Mouse (Mus musculus) cerebellum, adult 9-10 months (tissue): ENCODE measurements at regions not wholly inside any gene's neighbourhood (a gene's known extent, or its start where the extent isn't known, plus 50 kb on each side); places are given as distances from the start of the nearest gene placed in this dataset.
"Not testable (repeated sequence)": the region's sequence is repeated elsewhere in the genome, so short reads cannot be mapped to it uniquely, and the experiment has no call there.

Experiments
- DNase-seq: peaks from one replicate; pipeline ENCODE4 v3.0.0; 2022

DNA sequence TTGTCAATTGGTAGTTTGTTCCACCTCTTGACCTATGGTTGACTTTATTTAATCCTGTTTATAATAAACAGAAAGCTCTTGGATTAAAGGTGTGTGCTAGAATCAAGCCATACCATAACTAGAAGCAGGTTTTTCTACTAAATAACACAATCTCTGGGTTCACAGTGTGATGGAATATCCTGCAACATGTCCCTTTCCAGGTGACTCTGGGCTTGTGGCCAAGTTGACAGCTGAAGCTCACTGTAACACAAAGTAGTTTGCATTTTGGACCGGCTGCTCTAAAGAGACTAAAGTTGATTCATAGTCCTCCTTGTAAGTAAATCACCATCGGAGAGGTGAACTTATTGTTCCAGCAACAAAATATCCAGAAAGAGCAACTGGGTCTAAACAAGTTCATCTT lies 149.3 kb upstream of the Kctd3 start:
- peak; percentile 65 for DNase-seq

DNA sequence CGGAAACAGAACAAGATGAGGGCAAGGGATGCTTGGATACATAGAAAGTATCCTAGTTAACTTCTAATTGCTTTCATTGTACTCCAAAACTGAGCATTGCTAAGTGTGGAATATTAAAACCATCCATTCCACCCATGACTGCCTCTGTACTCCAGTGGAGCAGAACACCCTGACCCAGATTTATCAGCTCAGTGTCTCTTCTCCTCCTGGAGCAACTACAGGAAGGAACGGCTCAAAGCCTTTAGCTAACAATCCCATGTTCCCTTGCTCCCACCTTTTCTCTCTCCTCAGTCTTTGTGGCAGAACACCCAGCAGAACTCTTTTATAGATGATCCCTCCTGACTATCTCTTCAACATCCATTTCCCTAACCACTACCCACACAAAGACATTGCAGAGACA lies 146.7 kb upstream of the Kctd3 start:
- DNase-seq: no peak

DNA sequence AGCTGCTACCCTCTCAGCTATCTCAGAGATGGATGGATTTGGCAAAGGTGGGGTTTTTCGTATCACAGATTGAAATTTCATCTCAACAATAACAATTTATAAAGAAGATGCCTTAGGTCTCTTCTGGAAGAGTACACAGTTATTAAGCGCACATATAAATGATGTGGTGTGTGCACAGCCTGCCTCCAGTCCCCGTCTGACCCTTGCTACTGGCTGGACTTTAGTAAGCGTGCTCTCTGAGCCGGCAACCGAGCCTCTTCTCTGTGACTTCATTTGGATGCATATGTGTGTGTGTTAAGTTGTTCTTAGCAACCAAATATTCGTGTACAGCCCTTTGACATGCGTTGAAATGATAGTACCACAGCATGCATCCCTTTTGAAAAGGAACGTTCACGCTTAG lies 145.5 kb upstream of the Kctd3 start:
- DNase-seq: no peak

DNA sequence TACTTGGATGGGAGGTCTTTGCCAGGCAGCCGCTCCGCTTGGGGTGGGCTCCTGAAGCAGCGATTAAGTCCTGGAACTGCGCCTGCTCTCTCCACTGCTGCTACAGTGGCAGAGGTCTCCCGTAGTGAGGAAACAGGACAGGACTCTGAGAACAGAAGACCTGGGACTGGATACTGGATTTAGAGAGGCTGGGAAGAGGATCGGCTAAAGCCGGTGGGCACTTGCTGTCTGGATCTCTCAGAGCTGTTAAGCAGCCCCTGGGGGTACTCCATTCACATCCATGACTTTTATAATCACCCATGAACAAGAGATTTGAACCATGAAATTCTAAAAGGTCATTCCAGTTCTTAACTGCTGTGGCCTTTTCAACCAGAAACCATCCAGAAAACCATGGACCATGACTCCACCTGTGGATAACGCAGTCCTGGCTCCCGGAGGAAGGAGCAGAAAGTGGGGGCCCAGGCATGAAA lies 135.4 kb upstream of the Kctd3 start:
- no peak for DNase-seq

DNA sequence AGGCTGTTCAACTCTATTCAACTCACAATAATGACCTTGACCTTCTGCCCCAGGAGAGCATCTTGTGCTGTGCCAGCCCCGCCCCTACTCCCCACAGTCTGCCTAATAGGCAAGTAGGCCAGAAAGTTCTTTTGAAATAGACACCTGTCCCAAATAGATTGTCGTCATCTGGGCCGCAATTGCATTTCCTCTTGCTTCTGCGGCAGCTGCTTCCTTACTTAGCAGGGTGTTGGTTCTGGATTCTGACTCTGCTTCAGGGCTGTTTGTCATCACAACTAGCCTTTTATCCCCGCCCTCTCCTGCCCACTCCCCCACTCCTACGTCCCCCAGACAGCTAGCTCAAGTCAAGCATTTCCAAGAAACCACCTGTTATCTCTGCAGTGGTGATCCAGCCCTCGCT lies 134.9 kb upstream of the Kctd3 start:
- DNase-seq: no peak

DNA sequence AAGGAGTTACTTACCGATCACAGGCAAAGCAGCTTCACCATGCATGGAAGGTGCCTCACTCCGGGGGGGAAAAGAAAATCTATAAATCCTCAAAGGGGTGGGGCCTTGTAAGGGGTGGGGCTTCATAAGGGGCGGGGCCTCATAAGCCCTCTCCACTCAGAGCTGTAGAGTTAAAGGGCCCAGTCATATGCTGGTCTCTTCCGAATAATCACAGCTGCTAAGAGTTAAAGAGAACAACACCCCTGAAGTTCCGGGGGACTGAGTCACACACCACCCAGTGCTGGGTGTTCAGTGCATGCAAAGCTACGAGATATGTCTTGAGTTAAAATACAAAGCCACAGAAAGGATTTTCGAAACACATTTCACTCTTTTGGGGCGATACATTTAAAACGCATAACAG lies 134.1 kb upstream of the Kctd3 start:
- DNase-seq: no peak

DNA sequence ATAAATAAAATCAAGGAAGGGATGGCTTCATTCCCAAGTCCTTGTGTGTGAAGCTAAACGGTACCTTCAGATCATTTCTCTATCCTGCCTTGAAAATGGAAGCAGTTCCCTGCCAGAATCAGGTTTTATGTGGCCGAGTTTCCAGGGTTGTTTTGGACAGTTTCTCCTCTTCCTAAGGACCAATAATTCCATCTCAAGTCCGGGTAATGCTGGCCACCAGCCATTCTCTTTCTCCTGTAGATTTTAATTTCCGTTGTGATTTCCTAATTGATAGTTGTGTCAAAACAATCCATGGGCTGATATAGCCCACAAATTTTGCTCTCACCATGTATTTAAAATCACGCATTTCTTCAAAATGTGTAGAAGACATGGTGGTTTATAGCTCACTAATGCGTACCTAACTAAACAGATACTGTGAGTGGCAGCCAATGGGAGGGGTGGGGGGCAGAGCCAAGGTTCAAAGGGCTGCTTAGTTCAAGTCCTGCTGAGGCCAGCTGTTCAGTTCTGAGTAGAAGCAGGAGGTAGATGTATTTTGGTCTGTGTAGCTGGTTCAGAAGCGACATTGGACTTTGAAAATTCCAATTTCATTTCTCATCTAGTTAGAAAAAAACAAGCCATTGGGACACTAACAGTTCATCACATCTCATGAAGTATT lies 129.2 kb upstream of the Kctd3 start:
- DNase-seq: no peak

DNA sequence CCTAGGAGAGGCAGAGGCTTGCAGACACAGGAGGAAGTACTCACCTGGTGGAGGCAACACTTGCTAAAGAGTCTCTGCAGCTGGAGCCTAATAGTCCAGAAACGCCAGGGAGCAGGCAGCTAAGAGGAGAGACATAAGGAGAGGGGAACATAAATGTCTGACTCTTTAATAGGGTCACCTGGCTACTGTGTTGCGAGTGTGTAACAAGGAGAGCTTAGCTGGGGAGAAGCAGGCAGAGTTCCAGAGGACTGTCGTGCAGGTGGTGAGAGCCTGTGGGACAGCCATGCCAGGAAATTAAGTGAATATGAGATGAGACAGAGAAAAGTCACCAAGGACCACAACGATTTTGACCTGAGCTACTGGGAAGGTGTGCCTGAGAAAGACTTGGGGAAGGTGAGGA lies 128.2 kb upstream of the Kctd3 start:
- no peak for DNase-seq

DNA sequence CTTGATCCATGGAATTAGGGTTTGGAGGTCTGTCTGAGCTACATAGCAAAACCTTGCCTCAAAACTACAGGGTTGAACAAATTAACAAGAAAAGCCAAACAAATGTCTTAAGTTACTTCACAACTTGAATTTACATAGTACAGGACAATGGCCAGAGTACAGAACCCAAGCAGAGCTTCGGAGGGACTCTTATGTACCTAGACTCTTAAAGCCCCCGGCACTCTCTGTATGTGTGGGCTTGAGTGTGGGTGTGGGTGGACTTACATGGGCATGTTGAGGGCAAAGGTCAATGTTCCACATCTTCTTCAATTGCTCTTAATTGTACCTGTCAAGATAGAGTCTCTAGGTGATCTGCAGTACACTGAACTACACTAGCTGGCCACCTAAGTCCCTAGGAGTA lies 121.1 kb upstream of the Kctd3 start:
- no peak for DNase-seq

DNA sequence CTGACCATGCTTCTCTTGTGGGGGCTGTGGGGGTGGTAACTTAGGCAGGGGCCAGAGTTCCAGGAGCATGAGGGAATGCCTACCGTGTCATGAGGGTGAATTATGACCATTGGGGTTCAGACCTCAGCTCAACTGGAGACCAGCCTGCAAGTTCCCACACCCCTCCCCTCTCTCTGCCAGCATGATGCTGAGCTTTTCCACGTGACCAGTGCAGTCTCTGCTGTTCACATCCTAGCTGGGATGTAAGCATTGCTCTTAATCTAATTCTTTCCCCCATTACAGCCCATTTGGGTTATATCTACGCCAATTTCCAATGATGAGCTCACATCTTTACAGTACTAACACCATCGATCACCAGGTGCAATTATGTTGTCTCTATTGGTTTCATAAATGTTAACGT lies 120.6 kb upstream of the Kctd3 start:
- DNase-seq: not testable (repeated sequence)

DNA sequence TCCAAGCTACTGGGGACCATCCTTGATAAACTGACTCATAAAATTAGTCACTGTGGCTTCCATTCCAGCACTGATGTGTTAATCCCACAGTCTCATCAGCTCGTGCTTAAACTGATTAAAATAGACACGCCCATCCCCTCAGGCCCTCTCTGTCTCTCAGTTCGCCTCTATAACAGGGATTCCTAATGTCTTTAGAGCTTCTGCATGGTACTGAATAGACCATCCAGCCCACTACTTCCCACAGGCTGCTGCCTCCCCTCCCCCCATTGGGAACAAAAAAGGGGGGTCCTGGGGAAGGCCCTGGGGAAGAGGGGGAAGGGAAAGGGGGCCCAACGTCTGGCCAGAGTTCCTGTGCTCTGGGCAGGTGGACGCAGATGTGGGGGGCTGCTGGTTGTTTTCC lies 119.7 kb upstream of the Kctd3 start:
- DNase-seq: no peak

DNA sequence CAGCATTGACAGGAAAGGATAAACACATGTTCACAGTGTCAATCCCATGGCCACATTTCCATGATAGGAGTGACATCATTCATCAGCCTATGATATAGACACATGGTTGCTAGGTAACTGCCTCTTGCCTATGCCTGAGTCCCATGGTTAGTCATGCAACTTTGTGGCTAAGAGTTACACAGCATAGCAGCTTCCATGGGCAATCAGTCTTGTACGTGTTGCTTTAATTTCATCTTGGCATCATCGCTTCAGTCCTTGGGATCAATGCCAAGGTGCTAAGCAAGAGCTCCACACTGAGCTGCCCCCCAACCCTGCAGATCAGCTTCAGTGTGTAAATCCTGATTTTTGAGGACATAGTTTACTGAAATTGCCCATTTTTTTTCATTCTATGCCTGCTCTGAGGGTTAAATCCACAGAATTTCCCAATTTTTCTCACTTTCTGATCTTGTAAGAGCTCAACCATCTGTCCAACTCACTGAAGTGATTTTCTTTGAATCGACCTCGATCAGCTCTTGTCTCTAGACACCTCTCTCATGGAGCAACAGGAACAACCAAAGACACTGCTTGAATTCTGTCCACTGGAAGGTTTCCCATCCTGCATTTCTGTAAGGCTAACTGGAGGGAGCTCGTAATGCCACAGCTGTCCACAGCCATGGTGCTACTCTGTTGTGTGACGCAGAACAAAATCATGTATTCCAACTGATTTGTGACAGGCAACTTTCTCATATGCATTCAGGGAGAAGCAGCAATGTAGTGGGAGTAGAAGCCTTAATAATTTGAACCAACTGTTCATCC lies 112.5 kb upstream of the Kctd3 start:
- DNase-seq: no peak

DNA sequence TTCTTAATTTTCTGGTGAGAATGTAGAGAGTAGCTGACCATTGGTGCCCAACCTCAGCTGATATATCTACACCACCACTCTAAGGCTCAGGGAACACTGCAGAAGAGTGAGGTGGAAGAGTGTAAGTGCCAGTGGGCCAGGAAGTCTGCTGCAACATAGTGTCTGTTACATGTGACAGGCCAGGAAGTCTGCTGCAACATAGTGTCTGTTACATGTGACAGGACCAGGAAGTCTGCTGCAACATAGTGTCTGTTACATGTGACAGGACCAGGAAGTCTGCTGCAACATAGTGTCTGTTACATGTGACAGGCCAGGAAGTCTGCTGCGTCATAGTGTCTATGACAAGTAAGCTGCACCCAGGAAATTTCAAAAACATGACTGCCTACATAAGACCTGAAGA lies 111.4 kb upstream of the Kctd3 start:
- not testable (repeated sequence) for DNase-seq

DNA sequence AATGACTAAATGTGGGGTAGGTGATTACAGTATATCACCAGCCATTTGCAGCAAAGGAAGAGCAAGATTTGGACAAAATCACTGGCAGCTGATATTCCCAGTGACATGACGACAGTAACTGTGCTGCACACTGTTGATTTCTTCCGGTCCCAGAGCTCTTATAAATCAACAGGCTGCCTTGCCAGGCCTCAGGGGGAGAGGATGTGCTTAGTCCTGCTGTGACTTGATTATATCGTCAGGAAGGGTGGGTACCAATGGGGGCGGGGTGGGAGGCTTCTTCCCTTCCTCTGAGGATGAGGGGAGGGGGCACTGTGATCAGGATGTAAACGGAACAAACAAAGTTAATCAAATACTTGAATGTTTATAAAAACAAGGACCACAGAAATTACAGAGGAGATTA lies 110.9 kb upstream of the Kctd3 start:
- DNase-seq: no peak

DNA sequence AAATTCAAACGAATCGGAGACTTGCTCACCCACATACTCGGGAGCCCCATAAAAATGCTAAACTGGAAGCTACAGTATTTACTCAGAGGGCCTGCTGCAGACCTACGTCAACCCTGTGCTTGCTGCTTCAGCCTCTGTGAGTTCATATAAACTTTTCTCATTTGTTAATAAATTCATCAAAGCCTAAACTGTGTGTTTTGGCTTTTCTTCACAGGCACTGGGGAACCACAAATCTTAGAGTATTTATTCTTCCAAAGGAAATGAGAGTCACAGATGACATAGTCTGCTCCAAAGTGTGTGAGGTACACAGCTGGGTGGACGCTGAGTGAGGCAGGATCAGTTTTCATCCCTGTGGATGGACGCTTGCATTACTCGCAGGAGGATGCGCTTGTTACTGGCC lies 108.3 kb upstream of the Kctd3 start:
- DNase-seq: no peak

DNA sequence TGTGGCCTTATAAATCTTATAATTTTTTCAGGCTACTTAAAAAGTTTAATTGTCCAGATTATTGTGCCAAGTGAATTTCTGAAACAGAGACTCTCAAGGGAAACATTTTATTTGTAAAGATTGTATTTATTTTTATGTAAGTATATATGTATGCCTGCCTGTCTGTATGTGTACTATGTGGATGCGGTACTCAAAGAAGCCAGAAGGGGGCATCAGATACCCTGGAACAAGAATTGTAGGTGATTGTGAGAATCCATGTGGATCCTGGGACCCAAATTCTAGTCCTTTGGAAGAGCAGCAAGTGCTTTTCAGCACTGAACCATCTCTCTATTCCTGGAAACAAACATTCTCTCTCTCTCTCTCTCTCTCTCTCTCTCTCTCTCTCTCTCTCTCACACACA lies 107.6 kb upstream of the Kctd3 start:
- no peak for DNase-seq

DNA sequence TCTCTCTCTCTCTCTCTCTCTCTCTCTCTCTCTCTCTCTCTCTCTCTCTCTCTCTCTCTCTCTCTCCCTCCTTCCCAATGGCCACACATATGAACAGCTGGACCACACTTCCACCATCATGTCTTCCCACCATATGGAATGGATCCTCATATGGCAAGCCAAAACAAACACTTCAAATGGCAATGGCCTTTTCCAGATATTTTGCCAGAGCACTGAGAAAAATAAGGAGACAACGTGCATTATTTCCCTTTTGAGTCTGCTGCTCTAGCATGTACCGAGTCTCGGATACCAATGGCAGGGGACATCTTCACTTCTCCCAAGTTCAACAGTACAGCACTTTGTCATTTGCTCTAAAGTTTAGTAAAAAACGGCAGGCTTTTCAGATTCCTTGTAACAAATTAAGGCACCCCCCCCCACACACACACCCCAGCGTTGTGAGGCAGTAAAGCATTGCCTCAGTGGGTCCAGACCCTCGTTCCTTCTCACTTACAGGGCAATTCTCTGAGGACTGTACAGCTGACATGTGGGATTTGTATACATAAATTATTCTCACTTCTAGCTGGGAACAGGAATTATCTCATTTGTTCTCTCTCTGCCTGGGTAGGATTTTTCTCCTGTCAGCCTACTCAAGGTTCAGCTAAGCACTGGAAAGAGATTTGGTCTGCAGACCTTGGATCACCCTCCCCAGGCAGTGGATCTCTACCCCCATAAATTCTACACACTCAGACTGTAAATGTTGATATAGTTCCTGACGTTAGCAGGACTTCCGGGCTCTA lies 100.8 kb upstream of the Kctd3 start:
- DNase-seq: no peak

DNA sequence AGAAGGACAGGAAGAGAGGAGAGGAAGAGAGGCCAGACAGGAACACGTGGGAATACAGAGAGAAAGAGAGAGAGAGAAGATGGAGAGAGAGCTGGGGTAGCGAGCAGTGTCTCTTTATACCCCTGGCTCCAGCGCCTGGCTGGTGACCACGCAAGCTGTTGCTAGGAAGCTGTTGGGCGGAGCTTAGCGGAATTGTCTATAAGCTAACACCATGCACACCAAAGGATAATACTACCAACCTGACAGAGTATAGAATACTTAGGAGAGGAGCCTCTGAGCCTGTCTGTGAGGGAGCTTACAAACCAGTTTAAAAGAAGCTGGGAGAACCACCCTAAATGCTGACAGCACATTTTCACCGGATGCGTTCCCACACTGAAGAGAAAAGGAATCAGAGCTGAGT lies 100.2 kb upstream of the Kctd3 start:
- DNase-seq: no peak

DNA sequence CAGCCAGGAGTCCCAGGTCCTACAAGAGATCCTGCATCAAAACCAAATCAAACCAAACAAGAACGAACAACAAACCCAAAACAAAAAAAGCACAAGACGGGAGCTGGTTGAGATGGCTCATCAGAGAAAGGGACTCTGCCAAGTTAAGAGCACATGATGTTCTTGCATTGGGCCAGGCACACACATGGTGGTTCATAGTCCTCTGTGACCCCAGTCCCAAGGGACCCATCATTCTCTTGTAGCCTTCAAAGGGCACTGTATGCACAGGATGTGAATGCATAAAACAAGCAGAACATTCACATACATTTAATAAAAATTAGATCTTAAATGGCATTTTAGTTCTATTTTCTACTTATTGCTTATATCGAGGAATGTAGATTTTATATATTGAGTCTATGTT lies 99.5 kb upstream of the Kctd3 start:
- DNase-seq: no peak

DNA sequence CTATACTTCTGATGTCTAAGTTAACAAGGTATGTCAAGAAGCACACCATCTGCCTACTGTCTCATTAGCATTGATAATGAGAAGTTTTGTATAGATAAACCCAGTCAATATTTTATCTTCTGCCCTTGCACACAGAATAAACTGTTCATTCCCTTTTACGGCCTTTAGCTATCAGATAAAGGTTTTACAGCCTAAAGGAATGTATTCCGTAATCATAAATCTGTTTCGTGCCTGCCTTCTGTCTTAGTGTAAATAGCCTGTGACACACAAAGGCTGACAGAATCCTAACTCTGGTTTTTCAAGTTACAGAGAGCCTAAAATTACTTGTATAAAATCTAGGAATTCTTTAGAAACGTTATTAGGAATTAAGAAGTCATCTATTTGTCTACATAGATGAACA lies 97.6 kb upstream of the Kctd3 start:
- DNase-seq: no peak

DNA sequence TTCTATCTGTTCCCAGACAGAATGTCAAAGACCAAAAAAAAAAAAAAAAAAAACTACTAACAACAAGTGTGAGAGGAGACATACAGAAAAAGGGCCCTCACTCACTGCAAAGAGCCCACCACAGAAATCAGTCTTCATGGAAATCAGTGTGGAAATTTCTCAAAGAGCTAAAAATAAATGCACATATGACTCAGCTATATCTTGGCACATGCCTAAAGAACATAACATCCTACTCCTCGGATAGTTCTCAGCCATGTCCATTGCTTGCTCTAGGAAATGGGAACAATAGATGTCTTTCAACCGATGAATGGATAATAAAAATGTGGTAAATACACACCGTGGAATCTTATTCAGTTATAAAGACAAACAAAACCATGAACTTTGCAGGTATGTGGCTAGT lies 95.1 kb upstream of the Kctd3 start:
- no peak for DNase-seq

DNA sequence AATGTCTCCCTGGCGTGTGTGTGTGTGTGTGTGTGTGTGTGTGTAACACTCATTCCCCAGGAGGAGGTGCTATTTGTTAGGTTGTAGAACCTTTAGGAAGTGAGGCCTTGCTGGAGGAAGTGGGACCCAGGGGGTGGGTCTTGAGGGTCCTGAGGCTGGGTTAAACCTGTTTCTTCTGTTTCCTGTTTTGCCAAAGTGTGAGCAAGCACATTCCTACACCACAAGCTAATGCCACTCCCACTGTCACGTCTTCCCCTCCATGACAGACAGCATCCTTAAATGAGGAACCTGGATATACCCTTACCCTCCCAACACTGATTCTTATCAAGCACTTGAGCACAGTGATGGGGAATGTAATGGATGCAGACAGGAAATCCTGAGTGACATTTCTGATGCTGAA lies 91.5 kb upstream of the Kctd3 start:
- DNase-seq: no peak

DNA sequence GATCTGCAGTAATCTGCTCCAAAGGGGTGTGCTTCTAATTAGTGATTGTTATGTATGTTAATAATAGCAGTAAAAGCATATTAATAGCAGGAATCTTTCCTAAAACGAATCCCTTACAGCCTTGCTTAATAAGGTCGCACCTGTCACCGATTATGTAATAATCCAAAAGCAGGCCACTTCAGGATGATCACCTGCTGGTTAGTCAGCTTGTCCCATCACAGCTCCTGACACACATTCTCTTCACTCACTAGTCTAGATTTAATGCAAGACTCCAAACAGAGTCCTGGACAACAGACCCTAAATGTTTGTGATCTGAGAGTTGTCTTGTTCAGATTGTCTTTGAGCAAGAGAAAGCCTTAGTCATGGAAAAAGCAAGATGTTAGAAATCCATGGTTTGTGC lies 85.2 kb upstream of the Kctd3 start:
- DNase-seq: peak; percentile 73

DNA sequence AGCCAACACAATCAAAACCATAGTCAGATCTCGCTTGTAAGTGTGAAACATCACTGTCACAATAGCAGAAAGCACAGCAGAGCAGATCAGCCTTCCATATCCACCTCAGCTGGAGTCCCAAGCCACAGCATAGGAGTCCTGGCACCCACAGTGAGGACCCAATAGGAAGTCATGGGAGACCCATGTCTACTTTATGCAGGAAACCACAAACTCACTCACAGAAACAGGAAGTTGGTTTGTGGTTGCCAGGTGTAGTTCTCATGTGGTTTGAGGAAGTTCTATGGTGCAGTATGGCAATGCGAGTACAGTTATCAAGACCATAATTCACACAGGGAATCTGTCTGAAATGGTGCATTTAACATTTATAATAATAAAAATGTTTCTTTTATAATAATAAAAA lies 77.6 kb upstream of the Kctd3 start:
- DNase-seq: no peak
